Mouse (Mus musculus) erythroblast, embryonic 14.5 days (primary cell): ENCODE data around the gene Slc26a9.

Source experiments
- GATA1 ChIP-seq: IDR thresholded peaks from 2 replicates; pipeline ENCODE4 v1.6.1; 2012; ENCODE audit warnings: low read length, inconsistent platforms, mixed read lengths
- TAL1 ChIP-seq: IDR thresholded peaks from 3 replicates; pipeline ENCODE4 v1.6.1; 2012; ENCODE audit warnings: low read length, inconsistent platforms, mixed read lengths

GRCm38 (mm10) chr1:131734657-131735273, 9.1 kb upstream of the Slc26a9 start:
- no peak for TF ChIP-seq TAL1
- no peak for TF ChIP-seq GATA1
